In the genomic region with DNA sequence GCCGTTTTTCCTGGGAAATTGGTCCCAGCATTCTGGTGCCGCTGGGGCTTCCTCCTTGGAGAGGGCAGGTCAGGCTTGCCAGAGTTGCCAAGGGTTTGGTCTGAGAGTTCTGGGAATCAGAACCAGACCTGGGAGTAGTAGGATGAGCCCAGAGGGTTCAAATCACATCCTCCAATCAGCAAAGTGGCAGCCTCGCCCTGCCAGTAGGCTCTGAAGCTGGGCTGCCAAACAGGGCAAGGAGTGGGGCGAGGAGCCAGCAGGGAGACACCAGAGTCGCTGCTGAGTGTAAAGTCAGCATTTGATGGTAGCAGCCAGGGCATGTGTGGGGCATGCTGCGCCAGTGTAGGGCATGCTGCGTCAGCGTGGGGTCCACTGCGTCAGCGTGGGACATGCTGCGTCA, we compare ENCODE assay signal across 16 mouse cellular contexts. TPM values are rescaled to one million over a fixed set of nuclear protein-coding genes. Genes with fewer than 3 reads are reported as not detected.
A peak's percentile ranks its signal among the peaks of the same experiment; 100 is the strongest.
DNase-seq lines count a peak whose midpoint lies in the region; ATAC-seq and TF ChIP-seq lines count a peak whose summit lies in the region.
"Had no signal": no experiment of that assay in that cellular context is flagged by ENCODE, and none has a peak within 500 bp of the region (broad histone marks: within the 10 kb centered on the region; RNA-seq: fewer than 3 reads in every experiment).

No protein-coding gene starts in this region.

- H3K4me3 ChIP-seq in hindbrain, embryonic 10.5 days = no peak overlapping the region
- no peak overlapping the region for H3K4me3 ChIP-seq in hindbrain, embryonic 16.5 days (ENCODE audit: low read length)
- peak overlapping the region; percentile 13; the same call in 1 of the 2 replicates for H3K4me3 ChIP-seq in G1E (ENCODE audit: low read depth, low read length)
- H3K4me3 ChIP-seq: embryonic facial prominence, embryonic 12.5 days; midbrain, embryonic 15.5 days; neural tube, embryonic 13.5 days had no signal

- no peaks in the 10 kb centered on the region for H3K36me3 ChIP-seq in hindbrain, embryonic 10.5 days
- H3K36me3 ChIP-seq in hindbrain, embryonic 16.5 days (ENCODE audit: control insufficient read depth, insufficient read depth, low read length) = no peaks in the 10 kb centered on the region
- no peaks in the 10 kb centered on the region for H3K36me3 ChIP-seq in G1E (replicated peaks)
- H3K36me3 ChIP-seq: embryonic facial prominence, embryonic 12.5 days; midbrain, embryonic 15.5 days; neural tube, embryonic 13.5 days had no signal

- peak; percentile 82 for DNase-seq in adrenal gland, postnatal 10 days
- no peak for DNase-seq in adrenal gland, adult 8-10 months
- DNase-seq in hindbrain, embryonic 10.5 days (ENCODE audit: low spot score) = no peak
- DNase-seq in G1E (ENCODE audit: low spot score) = no peak
- peak; percentile 80 to 89 for DNase-seq in gastrocnemius, adult 8-10 months (ENCODE audit: low spot score in 2 of 2)
- no peak for DNase-seq in lung, adult 18-20 months
- DNase-seq in embryo, embryonic 11 days = no peak
- DNase-seq: forebrain, postnatal 0 days; heart, postnatal 4 days; liver had no signal

- H3K9ac ChIP-seq in hindbrain, embryonic 16.5 days (ENCODE audit: low read depth, low read length) = no peak overlapping the region
- H3K9ac ChIP-seq: embryonic facial prominence, embryonic 12.5 days; forebrain, postnatal 0 days; midbrain, embryonic 15.5 days; neural tube, embryonic 13.5 days had no signal

- no peaks in the 10 kb centered on the region for H3K27me3 ChIP-seq in hindbrain, embryonic 10.5 days (ENCODE audit: insufficient read depth, poor library complexity, severe bottlenecking)
- H3K27me3 ChIP-seq in hindbrain, embryonic 16.5 days (replicated peaks; ENCODE audit: control insufficient read depth, insufficient read depth, low read length) = no peaks in the 10 kb centered on the region
- no peaks in the 10 kb centered on the region; the same call in 1 of the 2 replicates for H3K27me3 ChIP-seq in G1E (ENCODE audit: insufficient read depth, low read length)
- H3K27me3 ChIP-seq: embryonic facial prominence, embryonic 12.5 days; midbrain, embryonic 15.5 days; neural tube, embryonic 13.5 days had no signal

- H3K4me1 ChIP-seq in hindbrain, embryonic 10.5 days (replicated peaks) = peaks cover 11% of the 10 kb centered on the region
- no peaks in the 10 kb centered on the region for H3K4me1 ChIP-seq in hindbrain, embryonic 16.5 days (ENCODE audit: control insufficient read depth, insufficient read depth, low read depth, low read length)
- H3K4me1 ChIP-seq in G1E (ENCODE audit: insufficient read depth, low read depth, low read length) = peaks cover 50% of the 10 kb centered on the region
- H3K4me1 ChIP-seq: embryonic facial prominence, embryonic 12.5 days; midbrain, embryonic 15.5 days had no signal

- WGBS in hindbrain, embryonic 10.5 days = 81% methylated on average over 11 of the region's 11 CpGs
- WGBS in hindbrain, embryonic 16.5 days = 77% methylated on average over 11 of the region's 11 CpGs

- H3K4me2 ChIP-seq in hindbrain, embryonic 16.5 days (ENCODE audit: low read length) = no peak overlapping the region
- H3K4me2 ChIP-seq: embryonic facial prominence, embryonic 12.5 days; midbrain, embryonic 15.5 days; neural tube, embryonic 13.5 days had no signal

- no peak for ATAC-seq in hindbrain, embryonic 16.5 days
- no peak for ATAC-seq in G1E (ENCODE audit: extremely low read depth, insufficient number of reproducible peaks, low FRiP score, poor library complexity, severe bottlenecking)
- ATAC-seq: forebrain, postnatal 0 days; intestine, embryonic 16.5 days; lung, postnatal 0 days; midbrain, embryonic 15.5 days had no signal

- no peaks in the 10 kb centered on the region; the same call in 1 of the 2 replicates for H3K9me3 ChIP-seq in hindbrain, embryonic 10.5 days
- H3K9me3 ChIP-seq in hindbrain, embryonic 16.5 days (ENCODE audit: control insufficient read depth, low read length) = no peaks in the 10 kb centered on the region
- no peaks in the 10 kb centered on the region for H3K9me3 ChIP-seq in G1E (replicated peaks)
- H3K9me3 ChIP-seq: embryonic facial prominence, embryonic 12.5 days; midbrain, embryonic 15.5 days; neural tube, embryonic 13.5 days had no signal

- H3K27ac ChIP-seq in hindbrain, embryonic 10.5 days = peak overlapping the region; percentile 35; the same call in 1 of the 2 replicates
- no peak overlapping the region for H3K27ac ChIP-seq in hindbrain, embryonic 16.5 days (ENCODE audit: low read depth, low read length)
- H3K27ac ChIP-seq: embryonic facial prominence, embryonic 12.5 days; midbrain, embryonic 15.5 days; neural tube, embryonic 13.5 days had no signal

- TF ChIP-seq CTCF in G1E (IDR thresholded peaks at IDR 0.05; ENCODE audit: low read depth, low read length) = no peak

RNA-seq across cellular contexts. Expression of gene Fgd2, which starts 28.3 kb away (rescaled TPM):
- total RNA-seq in adrenal gland, postnatal 10 days (2021) = 1 to 10 TPM; 4.6 to 7.4 TPM
- 10 to 100 TPM in 1 of 4 experiments, 1 to 10 TPM in 3; 2.1 to 11.1 (median 6.9) TPM for total RNA-seq in adrenal gland, adult 8-10 months (2022)
- polyA plus RNA-seq in hindbrain, embryonic 10.5 days (2016; fragmentation: Nextera tagmentation; extraction: Ambion mirVana) = 5.9 and 7.5 TPM in 2 replicates
- polyA plus RNA-seq in hindbrain, embryonic 16.5 days (2015; fragmentation: Nextera tagmentation; extraction: Ambion mirVana) = 6.5 and 9.1 TPM in 2 replicates
- total RNA-seq in G1E (2014; fragmentation: Nextera tagmentation) (not detected in 2 replicates), G1E (2017) (0.41 and 0.60 TPM in 2 replicates)
- polyA plus RNA-seq in G1E (2012) = 0.08 and 0.22 TPM in 2 replicates
- total RNA-seq in gastrocnemius, adult 8-10 months (2022) = 1 to 10 TPM in 1 of 4 experiments, under 1 TPM in 3; 0.38 to 1.0 (median 0.67) TPM

RNA-seq across cellular contexts. Expression of gene Mtch1, which starts 41.2 kb away (rescaled TPM):
- total RNA-seq in adrenal gland, postnatal 10 days (2021) = 100 to 1,000 TPM; 330 to 395 TPM
- 100 to 1,000 TPM; 236 to 274 (median 253) TPM for total RNA-seq in adrenal gland, adult 8-10 months (2022)
- polyA plus RNA-seq in hindbrain, embryonic 10.5 days (2016; fragmentation: Nextera tagmentation; extraction: Ambion mirVana) = 338 and 391 TPM in 2 replicates
- 328 and 463 TPM in 2 replicates for polyA plus RNA-seq in hindbrain, embryonic 16.5 days (2015; fragmentation: Nextera tagmentation; extraction: Ambion mirVana)
- 82.9 and 101 TPM in 2 replicates for total RNA-seq in G1E (2014; fragmentation: Nextera tagmentation)
- 78.7 and 86.7 TPM in 2 replicates for total RNA-seq in G1E (2017)
- polyA plus RNA-seq in G1E (2012) = 175 and 181 TPM in 2 replicates
- 10 to 100 TPM; 74.1 to 82.3 (median 80.3) TPM for total RNA-seq in gastrocnemius, adult 8-10 months (2022)

Comparison
In these comparisons a context has a peak if more than half of its experiments do, and no peak if none do; other contexts are left out.
1. DNase-seq: peak in adrenal gland, postnatal 10 days (single experiment) and gastrocnemius, adult 8-10 months (2 of 2); none in adrenal gland, adult 8-10 months (single experiment), hindbrain, embryonic 10.5 days (single experiment), G1E (single experiment), lung, adult 18-20 months (0 of 2) and embryo, embryonic 11 days (single experiment).